Mouse (Mus musculus) monocyte, adult 5-6 weeks (primary cell): ENCODE results near the gene Igfn1. TPM values are rescaled to one million over a fixed set of nuclear protein-coding genes. Genes with fewer than 3 reads are reported as not detected.
A peak's percentile ranks its signal among the peaks of the same experiment; 100 is the strongest.

Experiments
- ATAC-seq: fragments of 153-309, 156-312 bp; replicated peaks from 2 replicates; pipeline ENCODE4 v1.8.0; 2017; ENCODE audit warnings: mild to moderate bottlenecking; ENCODE audit not compliant: low TSS enrichment, insufficient number of reproducible peaks, severe bottlenecking, poor library complexity, low FRiP score
- total RNA-seq: library from RNA; stranded (forward); fragments of 200-1000, 200-491, 200-594 nt; gene quantifications from 3 replicates; pipeline ENCODE4 v1.2.3, GENCODE M21; 2017

Gene Igfn1
- not detected in 3 replicates for total RNA-seq

DNA sequence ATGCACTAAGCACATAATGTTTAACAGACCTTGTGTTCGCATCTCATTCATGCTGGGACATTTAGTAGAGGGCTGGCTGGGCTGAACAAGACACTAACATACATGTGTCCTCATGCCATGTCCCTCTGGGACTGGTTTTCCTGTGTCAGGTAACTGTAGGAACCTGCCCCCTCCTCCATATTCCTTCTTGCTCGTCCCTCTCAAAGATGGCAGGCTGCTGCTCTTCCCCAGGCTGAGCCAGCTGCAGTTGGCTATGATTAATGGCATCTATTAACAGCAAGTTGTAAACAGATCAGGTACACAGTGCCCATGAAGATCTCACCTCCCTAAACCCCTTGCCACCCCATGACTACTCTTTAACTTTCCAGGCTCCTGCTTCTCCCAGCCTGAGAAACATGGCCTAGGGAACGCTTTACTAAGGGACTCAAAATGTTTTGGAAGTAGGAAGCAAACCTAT lies at the start of gene Igfn1:
Gene Igfn1 (minus strand): TSS at position 51 of the 457 bp plus-strand sequence.
- ATAC-seq: no peak

DNA sequence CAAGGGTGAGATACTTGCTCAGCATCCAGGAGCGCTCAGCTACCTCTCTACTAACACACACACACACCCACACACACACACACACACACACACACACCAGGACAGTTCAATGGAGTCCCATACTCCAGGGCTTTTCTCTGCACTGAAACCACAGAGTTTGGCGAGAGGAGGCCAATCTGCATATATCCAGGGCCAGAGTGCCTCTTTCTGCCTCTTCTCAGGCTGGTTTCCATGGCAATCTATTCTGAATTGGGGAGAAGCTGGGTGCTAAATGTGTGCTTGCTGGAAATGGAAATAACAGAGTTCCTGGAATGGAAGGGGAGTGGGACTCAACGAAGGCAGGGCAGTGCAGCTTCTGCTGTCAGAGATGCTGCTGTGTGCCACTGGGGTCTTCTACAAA lies 49.6 kb upstream of the Igfn1 start:
- ATAC-seq: no peak

DNA sequence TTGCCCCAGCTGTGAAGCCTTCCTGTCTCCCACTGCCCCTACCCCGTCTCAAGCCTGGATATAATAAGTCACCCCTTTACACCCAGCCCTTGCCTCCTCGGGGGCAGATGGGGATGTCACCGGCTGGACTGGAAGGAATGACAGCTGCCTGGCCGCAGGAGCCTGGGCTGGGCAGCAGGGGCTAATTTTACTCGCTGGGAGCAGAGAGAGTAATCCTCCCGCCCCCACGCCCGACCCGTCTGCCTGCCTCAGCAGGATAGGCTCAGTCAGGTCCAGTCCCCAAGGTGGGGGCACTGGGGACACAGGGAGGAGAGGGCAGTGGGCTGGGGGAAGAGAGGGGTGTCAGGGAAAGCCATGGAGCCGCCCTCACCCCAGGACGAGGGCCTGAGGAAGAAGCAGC lies 46.4 kb upstream of the Igfn1 start, which contains the start of gene Cacna1s:
Gene Cacna1s (plus strand): TSS at position 204 of the 400 bp plus-strand sequence.
- ATAC-seq: no peak

DNA sequence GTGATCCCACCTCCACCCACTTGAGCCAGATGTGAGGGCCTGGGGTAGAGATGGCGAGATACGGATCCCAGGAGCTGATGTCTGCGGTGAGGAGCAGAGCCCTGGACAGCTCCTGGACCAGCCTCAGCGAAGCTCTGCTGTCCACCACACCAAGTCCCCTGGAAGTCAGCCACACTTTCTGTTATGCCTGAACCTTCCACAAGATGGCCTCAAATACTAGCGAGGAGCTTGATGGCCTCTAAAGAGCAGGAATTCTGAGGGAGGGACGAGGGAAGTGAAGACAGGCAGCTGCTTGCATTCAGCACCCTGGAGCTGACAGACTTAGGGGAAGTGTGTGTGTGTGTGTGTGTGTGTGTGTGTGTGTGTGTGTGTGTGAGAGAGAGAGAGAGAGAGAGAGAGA lies 45.3 kb upstream of the Igfn1 start:
- no peak for ATAC-seq

DNA sequence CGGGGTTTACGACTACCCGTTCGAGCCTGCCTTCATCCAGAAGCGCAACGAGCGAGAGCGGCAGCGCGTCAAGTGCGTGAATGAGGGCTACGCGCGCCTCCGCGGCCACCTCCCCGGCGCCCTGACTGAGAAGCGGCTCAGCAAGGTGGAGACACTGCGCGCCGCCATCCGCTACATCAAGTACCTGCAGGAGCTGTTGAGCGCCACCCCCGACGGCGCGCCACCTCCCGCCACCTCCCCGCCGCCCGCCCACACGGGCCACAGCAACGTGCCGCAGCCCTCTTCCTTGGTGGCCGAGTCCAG lies 44.8 kb upstream of the Igfn1 start:
- no peak for ATAC-seq

DNA sequence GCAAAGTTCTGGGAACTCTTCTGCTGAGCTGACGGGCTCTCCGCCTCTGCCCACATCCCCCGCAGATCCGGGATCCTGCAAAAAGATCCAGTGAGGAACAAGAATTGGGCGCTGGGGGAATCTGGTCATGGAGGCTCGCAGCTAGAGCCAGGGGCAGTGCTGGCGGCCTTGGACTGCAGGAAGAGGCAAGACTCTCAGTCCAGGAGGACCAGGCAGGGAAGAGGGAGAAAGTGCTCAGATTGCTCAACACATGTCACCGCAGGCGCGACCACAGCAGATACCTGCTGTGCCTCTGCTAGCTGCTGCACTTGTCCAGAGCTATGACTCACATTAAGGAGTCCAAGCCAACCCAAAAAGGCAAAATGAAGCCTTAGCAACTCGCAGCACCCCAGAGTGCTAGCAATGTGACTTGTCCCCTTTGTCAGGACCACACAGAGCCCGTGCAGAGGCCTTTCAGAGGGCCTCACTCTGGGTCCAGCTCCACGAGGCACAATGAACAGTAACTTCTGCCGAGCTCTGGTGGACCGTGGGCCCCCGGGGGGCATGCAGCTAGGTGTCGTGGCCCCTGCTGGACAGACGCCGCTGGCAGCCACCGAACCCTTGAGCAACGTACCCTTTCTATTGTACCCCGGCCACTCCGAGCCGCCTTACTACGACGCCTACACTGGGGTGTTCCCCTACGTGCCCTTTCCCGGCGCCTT lies 44.3 kb upstream of the Igfn1 start, which contains the start of gene Ascl5:
Gene Ascl5 (plus strand): TSS at position 493 of the 701 bp plus-strand sequence.
- ATAC-seq: no peak

DNA sequence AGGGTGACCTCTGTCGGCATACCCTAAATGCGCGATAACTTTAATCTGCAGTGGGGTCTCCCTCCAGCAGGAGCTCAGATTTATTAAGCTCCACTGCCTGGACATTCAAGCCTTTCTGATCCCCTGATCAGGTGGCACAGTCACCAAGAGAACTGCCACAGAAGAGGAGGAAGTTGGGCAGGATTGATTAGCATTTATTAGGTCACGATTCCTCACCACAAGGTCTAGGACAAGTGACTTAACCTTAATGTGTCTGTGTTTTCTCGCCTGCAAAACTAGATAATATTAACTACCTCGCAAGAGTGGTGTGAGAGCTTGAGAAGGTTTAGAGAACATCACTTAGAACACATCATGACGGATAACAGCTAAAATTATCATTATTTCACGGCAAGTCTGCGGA lies 41.8 kb upstream of the Igfn1 start:
- no peak for ATAC-seq

DNA sequence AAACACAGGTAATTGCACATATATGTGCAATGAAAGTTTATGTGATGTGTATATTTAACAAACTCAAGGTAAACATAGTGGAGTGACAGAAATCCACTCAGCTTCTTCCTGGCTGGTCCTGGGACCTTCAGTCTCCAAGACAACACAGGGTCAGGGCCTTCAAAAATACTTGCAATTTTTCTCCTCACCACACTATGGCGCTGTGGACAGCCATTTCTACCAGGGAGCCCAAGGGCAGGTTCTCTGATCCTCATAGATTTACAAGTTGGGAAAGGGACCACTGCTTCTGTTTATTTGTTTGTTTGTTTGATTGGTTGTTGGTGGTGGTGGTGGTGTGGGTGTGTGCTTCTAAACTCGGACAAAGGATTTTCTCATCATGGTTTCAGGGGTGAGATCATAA lies 41.3 kb upstream of the Igfn1 start:
- no peak for ATAC-seq

DNA sequence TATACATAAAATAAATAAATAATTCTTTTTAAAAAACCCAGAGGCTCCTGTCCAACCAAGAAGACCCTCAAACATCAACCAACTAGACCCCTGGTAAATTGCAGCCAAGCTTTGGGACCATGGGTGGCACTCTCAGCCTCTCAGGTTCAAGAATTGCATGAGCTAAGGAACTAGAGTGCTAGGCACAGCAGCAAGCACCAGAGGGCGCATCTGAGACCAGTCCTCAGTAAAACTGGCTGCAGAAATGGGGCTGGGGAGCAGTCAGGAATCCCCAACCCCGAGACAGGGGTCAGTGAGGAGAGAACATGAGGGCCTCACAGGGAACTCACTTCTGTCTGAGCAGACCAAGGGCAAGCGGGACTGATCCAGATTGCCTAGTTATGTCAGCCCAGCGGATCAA lies 39.6 kb upstream of the Igfn1 start:
- peak; percentile 65 for ATAC-seq

DNA sequence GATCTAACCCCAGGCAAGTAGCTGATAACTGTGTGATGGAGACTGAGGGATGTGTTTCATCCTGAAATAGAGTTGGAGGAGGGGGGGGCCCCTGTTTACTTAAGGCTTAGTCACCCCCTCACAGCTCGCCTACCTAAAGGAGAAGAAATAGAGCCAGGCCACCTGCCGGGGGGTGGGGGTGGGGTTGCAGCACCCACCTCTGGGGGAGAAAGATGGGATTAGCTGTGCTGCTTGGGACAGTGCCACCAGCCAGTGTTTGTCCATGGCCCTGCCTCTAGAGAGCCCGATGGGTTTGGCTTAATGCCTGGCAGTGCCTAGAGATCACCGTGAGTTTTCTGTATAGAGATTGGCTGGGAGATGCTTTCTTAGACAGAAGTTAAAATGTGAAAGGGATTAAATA lies 34.7 kb upstream of the Igfn1 start:
- ATAC-seq: no peak

DNA sequence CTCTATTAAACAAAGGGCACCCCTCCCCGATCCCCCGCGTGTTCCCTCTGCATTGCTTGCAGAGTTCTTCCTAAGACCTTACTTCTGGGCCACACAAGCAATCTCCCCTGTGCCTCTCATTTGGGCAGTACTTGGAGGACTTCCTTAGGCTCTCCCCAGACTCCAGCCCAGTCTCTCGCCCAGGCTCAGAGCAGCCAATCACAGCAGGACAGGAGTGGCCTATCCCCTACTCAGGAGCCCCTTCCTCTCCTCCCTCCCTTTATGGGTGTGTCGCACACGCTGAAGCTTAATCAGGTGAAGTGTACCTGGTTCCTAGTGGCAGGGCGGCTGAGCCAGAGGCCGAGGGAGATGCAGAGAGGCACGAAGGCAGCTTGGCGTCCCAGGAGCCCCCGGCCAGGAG lies 34.3 kb upstream of the Igfn1 start:
- no peak for ATAC-seq

DNA sequence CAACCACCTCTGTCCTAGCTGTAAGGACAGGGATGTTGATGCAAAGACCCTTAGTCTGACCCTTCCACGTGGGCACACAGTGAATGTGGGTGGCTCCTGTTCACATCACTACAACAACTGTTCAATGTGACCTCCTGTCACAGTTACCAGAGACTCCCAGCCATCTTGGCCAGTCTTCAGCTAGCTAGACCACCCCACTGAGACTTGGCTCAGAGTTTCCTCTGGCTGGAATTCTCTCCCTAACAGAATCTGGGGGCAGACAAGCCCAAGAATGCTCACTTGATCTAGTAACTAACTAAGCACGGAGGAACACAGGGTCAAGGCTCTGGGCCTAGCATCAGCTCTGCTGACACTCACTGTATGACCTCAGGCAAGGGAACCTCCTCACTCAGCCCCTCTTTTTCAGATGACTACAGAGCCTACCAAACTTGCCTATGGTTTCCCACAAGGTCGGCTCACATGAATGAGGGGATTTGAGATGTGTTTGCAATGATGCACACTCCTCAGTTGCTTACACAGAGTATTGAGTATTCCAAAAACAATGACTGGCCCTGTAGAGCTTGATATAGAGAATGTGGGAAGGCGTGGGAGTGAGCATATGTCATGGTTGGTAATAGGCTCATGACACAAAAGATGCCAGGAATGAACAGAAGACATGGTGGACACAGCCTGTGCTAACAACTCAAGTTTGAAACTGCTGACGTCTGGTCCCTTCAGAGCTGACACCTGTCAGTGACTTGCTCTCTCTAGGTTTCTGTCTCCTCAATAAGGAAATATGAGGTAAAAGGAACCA lies 32.8 kb upstream of the Igfn1 start:
- no peak for ATAC-seq

DNA sequence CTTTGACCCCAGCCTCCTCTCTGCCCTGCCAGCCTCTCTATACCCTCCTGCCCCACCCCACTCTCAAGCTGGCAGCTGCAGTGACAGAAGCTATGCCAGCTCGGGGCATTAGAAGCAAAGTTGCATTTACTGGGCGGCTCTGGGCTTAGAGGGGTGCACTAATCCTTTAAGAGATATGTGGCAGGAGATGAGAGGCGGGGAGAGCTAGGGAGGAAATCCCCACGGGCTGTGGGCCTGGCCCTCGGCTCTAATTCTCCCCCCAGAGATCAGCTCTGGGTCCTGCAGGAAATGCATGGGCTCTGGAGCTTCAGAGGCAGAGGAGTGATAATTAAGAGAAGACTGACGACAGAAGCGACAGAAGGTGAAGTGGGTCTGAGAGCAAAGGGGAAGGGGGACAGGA lies 26.8 kb upstream of the Igfn1 start:
- no peak for ATAC-seq

DNA sequence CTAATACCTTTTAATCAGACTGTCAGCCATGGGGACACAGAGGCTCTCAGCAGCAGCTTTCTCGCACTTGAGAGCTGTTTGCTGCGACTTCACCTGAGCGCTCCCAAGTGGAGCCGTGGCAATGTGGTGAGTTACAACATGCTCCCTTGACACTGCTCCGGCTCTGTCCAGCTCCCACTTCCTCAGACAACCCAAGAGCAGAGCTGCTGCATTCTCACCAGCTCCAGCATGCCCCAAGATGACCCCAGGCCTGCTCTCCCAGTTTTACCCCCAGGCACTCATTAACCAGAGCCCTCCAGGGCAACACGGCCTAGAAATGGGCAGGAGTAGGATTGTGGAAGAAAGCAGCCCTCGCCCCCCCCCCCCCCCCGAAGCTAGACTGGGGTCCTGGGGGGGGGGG lies 25.6 kb upstream of the Igfn1 start:
- no peak for ATAC-seq

DNA sequence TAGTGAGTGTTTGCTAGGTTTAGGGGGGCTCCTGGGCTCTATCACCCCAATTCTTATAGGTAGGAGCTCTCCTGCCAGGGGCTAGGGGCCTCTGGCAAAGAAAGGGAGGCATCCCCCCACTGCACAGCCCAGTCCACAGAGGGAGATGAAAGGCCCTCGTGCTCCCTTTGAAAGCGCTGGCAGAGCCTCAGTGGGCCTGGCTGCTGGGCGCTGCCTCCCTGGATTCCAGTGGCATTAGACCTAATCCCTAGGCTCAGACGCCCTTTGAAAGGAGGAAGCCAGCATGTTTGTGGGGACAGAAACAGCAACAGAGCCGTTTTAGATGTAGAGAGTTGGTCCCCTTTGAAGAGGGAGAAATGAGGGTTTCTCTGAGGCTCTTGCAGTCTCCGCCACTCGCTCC lies 24.1 kb upstream of the Igfn1 start:
- ATAC-seq: no peak

DNA sequence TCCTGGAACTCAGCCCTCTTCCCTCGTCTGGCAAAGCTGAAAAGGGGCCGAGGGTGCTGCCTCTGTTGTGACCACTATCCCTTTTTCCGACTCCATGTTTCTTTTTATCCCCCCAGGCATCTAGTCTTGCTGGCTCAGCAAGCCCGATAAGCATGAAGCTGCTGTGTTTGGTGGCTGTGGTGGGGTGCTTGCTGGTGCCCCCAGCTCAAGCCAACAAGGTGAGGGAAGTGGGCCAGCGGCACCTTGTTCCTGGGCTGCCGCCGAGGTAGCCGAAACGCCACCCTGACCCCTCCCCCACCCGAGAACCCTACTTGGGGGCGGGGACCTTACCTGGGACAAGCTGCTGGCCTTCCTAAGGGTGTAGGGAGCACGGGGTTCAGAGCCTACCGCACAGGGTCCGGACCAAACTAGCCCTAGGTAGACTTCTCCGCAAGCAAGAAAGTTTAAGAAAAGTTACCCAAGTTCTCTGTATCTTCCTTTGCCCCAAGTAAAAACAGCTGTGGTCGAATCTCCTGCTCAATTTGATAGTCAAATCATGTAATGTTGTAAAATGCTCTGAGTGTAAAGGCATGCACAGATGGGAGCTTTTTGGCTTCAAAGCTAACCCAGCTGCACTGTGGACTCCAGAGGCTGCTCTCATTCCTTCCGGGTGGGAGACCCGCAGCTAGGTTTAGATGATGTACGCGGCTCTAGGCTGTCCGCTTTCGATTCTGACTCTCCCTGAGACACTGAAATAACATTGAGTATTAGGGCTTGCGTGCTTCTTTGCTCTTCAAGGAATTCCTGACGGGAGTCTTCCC lies 12.4 kb upstream of the Igfn1 start:
- no peak for ATAC-seq

DNA sequence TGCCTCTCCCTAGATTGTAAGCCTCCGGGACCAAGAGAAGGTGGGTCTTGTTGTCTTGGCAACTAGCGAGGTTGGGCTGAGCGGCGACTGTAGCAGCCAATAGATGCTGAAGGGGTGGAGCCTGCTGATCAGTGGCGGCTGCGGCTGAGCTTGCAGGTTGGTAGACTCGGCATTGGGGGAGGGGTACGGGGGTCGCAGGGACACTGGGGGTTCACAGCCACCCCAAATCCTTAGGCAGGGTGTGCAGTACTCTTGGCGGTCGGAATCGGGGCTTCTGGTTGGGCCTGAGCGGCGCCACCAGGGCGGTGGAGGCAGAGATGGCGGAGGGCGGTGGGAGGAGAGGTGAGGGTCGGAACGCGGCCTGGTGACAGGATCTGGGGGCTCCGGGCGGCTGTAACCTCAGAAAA lies 11.8 kb upstream of the Igfn1 start:
- ATAC-seq: peak; percentile 96

DNA sequence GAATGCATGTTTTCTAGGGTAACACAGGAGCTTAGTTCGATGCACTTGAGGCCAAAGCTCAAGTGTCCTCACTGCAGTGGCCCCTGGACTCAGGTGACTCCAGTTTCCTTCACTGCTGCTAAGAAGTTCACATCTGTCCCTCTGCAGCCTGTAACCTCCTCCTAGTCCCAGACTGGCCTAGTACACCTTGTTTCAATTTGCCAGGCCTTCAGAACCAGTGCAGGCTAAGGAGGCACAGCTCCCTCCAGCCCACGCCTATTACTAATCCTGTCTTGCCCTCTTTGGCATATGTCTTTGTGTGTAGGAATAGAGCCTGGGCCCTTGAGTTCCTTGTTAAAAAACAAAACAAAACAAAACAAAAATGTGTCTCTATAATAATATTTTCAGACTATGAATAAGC lies 11.2 kb upstream of the Igfn1 start:
- no peak for ATAC-seq

DNA sequence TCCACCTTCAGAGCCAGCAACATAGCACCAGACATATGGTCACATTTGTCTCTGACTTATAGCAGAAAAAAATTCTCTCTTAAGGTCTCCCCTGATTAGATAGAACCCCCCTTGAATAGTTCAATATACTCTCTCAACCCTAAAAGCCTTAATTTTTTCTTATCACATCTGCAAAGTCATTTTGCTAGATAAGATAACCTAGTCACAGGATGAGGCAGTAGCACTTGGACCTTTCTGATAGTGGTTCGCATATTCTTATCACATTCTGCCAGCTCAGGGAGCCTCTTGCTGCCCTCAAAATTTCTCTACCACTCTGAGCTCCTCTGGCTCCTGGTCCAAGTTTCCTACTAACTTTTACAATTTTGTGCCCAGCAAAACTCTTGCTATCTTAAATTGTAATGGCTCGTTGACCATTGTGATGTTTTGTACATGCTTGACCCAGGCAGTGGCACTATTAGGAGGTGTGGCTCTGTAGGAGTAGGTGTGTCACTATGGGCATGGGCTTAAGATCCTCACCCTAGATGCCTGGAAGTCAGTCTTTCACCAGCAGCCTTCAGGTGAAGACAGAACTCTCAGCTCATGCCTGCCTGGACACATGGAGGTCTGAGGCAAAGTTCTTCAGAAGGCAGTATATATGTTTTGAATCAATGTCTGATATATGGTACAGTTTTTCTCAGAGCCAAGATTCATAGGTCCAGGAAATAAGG lies 8.8 kb upstream of the Igfn1 start:
- no peak for ATAC-seq
